Mouse (Mus musculus) 416B (cell line): ENCODE measurements around the gene Lmna.

Experiments
- DNase-seq: peaks from one replicate; pipeline ENCODE4 v3.0.0; 2011; ENCODE audit warnings: low read depth

Gene Lmna

DNA sequence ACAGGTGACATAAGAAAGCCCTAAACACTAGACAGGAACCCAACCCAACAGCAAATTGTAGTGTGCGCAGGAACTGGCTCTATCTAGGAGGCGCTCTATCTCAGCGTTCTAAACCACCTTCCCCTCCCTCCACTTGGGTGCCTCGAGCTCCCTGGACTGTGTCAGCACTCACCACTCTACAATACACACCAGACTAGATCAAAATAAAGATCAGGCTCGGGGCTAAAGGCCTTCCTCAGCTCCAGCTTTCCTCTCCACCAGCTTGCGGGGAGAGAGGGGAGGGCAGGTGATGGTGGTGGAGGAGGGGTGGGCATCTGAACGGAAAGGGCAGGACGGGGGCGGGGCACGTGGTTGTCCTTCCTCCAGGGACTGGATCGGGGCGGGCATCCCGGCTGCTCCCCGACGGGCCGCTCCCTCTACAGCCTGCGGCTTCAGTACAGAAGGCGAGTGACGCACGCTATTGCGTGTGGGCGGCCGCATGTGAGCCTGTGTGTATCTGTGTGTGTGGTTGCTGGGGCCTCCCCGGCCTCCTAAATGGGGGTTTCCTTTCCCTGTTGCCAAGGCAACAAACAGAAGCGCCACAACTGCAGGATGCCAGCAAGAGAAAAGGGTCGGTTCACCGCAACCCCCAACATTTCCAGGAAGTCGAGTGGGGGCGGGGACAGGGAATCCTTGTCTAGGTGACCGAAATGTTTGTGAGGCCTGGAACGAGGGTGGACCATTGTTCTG, at the start of gene Lmna:
Gene Lmna, minus strand, starts transcription at position 265 of the 729 bp plus-strand sequence.
- peak; percentile 94 for DNase-seq

GRCm38 (mm10) chr3:88556616-88557015, 46.9 kb upstream of the Lmna start:
- DNase-seq, result no peak

DNA sequence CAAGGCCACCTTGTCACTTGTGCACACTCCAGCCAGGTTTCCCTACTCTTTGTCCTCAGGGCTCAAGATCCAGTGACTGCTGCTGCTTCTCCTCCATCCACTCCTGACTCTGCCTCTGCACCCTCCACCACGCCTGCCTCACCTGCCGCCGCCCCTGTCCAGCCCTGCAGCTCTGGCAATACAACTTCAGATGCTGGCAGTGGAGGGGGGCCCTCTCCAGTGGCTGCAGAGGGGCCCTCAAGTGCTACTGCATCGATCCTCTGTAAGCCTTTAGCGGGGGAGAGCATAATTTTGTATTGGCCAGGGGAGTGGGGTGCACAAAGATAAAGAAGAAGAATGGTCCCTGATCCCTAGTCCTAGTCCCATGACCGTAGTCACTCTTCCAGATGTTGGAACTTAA, 46.0 kb upstream of the Lmna start:
- no peak for DNase-seq

DNA sequence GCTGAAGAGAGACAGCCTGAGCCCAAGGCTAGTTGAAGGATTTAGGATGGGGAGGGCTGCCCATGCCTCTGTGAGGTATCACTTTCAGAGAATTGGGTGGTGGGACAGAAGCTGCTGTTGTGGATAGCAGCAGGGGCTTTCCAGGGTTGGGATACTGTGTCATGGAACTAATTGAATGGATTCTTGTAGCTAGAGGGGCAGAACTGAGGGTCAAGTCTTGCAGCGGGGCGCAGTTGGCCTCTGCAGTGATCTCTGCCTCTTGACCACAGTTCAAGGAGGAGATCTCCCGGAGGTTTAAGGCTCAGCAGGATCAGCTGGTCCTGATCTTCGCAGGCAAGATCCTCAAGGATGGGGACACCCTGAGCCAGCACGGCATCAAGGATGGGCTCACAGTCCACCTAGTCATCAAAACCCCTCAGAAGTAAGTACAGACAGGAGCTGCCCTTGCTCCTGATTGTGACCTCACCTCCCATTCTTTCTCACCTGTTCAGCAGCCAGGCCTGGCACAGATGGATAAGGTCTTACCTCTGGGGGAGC, 45.4 kb upstream of the Lmna start:
- DNase-seq, result no peak

DNA sequence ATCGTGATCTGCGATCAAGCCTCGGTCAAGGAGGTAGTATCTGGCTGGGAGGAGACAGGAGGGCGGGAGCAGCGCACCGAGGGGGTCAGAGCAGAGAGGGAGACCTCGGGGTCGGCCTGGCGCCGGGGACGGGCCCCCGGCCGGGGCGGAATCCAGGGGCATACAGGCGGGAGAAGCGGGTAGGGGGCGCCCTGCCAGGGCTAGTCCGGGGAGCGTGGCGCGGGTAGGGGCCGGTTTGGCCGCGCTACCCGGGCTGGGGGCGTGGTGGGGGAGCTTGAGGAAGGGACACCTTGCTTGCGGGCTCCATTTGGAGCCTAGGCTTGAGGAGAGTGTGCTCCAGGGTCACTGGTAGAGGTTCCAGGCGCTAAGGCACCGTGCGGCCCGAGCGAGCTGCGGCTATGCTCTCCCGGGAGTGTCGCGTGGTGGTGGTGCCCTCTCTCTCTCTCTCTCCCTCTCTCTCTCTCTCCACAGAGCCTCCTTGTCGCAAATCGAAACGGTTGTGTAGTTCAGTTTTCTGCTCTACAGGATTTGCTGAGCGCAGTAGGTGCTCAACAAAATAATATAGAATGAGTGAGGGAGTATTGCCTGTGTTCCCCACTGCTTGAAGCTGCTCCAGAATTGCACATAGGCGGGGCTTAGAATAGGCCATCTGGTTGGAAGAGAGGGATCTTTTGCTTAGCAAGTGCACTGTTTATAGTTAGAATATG, 44.3 kb upstream of the Lmna start:
- DNase-seq, result peak; percentile 72

GRCm38 (mm10) chr3:88553525-88553879, 43.7 kb upstream of the Lmna start, which contains the start of gene Ubqln4:
TSS of gene Ubqln4 (plus strand) at chr3:88553758.
- DNase-seq, result peak; percentile 89

DNA sequence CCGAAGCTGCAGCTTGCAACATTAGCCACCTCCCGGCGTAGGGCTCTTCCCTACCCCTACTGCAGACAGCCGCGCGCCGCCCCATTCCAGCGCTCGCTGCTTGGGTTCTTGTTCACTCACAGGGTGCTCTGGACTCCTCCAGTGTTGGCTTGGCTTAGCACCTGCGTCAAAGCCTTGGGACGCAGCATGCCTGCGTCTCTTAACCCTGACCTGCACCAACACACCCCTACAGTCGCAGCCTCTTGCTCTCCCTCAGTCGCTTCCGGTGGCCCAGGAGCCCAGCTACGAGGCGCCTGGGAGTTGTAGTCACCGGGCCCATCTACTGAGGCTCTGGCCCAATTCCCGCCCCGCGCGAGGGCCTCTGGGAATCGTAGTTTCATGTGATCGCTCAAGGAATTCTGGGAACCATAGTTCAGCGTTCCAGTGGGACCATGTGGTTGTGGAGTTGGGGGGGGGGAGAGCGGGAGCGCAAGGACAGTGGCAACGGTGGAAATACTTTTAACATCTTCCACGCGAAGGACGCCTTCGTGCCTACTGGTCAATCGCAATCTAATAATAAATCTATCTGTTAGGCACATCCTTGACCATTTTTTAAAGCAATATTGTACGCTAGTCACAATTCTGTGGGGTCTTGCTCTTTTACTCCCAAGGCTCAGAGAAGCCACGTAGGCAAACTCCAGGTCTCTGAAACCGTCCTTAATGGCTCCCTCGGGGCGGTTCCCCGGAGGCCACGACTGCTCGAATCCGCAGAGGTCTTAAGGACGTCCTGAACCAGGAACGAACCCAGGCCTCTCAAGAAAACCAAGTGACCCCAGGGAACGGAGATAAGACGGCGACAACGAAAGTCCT, 43.1 kb upstream of the Lmna start, which contains the start of gene Lamtor2:
Gene Lamtor2, minus strand, starts transcription at position 399 of the 849 bp plus-strand sequence.
- peak; percentile 98 for DNase-seq

- no peak for DNase-seq
These were observed 42.4 kb upstream of the Lmna start for GRCm38 (mm10) chr3:88552082-88552645.

GRCm38 (mm10) chr3:88551586-88551985, 41.8 kb upstream of the Lmna start:
- DNase-seq, result no peak

GRCm38 (mm10) chr3:88548180-88548917, 38.6 kb upstream of the Lmna start, which contains the start of gene Rab25:
TSS of gene Rab25 (minus strand) at chr3:88548300.
- DNase-seq, result no peak

- no peak for DNase-seq
These were observed 37.1 kb upstream of the Lmna start for GRCm38 (mm10) chr3:88546674-88547418.

- DNase-seq, result no peak
These were observed 35.3 kb upstream of the Lmna start for GRCm38 (mm10) chr3:88544955-88545591.

- peak; percentile 71 for DNase-seq
These were observed 34.8 kb upstream of the Lmna start for GRCm38 (mm10) chr3:88544514-88544913.

- DNase-seq, result peak; percentile 86
These were observed 34.1 kb upstream of the Lmna start for GRCm38 (mm10) chr3:88543651-88544410.

- no peak for DNase-seq
These were observed 33.4 kb upstream of the Lmna start for GRCm38 (mm10) chr3:88543174-88543573.

DNA sequence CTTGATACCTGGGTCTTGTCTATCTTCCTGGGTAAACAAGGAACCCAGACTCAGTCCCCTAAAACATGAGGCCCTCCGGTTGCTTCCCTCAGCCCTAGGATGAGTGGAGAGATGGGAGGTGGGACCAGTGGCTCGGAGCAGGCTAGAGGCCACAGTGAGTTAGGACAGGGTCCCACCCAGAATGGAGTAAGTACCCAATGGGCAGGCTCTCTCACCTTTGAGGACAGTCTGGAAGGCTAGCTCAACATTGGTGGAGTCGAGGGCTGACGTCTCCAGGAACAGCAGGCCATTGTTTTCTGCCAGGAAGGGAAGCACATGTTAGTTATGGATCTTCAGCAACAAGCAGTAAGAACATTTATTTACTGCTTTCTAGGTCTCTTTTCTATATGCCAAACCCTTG, 32.7 kb upstream of the Lmna start:
- DNase-seq, result no peak

DNA sequence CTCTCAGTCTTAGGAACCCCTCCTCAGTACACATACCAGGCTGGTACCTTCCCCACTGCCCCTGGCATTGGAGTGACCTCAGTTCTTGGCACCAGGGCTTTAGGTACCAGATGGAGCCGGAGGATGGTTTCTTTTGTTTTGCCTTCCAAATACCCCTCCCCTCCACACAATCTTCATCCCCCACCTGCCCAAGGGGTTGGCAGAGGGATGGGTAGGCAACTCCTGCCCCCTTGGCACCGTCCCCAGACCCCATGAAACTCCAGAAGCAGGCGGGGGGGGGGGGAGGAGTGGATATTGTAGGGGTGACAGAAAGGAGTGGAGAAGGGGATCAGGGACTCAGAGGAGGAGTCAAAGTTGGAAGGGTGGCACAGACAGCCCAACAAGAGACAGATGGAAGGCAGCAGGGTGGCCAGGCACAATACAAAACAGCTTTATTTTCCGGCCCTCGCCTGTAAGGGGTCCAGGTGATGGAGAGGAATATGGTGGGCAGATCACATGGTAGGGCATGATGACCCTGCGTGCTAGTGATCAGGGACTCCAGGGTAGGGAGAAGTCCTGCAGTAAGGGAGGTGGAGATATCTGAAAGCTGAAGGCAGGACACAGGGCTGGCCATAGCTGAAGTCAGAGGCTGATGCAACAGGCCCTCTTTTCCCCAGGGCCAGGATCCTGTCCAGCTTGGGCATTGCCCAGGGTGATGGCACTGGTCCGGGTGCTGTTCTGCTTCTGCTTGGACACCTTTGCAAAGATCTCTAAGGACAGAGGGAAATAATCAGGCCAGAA, 32.1 kb upstream of the Lmna start:
- no peak for DNase-seq

DNA sequence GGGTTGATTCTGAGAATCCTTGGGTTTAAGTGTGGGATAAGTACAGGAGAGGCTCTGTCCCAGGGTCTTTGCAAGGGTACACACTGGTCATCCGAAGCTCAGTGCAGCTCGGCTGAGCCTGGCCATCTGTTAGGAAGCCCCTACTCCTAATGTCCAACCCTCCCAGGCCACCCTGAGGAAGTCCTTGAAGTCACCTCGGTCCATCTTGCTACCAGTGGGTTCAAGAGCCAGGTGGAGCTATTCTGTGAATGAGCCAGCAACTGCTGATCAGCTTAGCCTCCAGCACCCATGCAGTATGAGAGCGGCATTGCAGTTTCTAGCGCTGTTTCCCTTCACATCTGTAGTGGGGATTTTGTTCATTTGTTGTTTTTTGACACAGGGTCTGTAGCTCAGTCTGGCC, 30.3 kb upstream of the Lmna start:
- no peak for DNase-seq
